ENCODE assay signal across 17 mouse cellular contexts in genomic region chr2:18816036-18816435, GRCm38 (mm10).
DNase-seq lines count a peak whose midpoint lies in the region; ATAC-seq lines count a peak whose summit lies in the region.
"Had no signal": no experiment of that assay in that cellular context is flagged by ENCODE, and none has a peak within 500 bp of the region (broad histone marks: within the 10 kb centered on the region; RNA-seq: fewer than 3 reads in every experiment).

No protein-coding gene starts in this region.

- ATAC-seq in common myeloid progenitor, adult 5-6 weeks (replicated peaks; ENCODE audit: low read depth, poor library complexity, severe bottlenecking): peak; percentile 80
- ATAC-seq in neutrophil, adult 5-6 weeks (ENCODE audit: extremely low read depth, insufficient number of reproducible peaks, low FRiP score, poor library complexity, severe bottlenecking): peak; percentile 73; the same call in 1 of the 2 replicates
- ATAC-seq: CD4-positive, CD25-positive, alpha-beta regulatory T cell, adult 4 months; forebrain, postnatal 0 days; hindbrain, postnatal 0 days; intestine, embryonic 16.5 days; midbrain, embryonic 13.5 days had no signal

- DNase-seq in cerebellum, postnatal 10 days: peak; percentile 46 to 64
- DNase-seq in cerebellum, postnatal 36 days: no peak
- peak; percentile 28 for DNase-seq in 416B (ENCODE audit: low read depth)
- DNase-seq in ovary, postnatal 10 days (ENCODE audit: low spot score): no peak
- no peak for DNase-seq in thymus, postnatal 25 days
- DNase-seq: adrenal gland, postnatal 25 days; forebrain, postnatal 0 days; heart, postnatal 10 days; kidney, adult 8-10 months; right cerebral cortex, postnatal 25 days; thymus, adult 2 months had no signal

Comparison
In these comparisons a context has a peak if more than half of its experiments do, and no peak if none do; other contexts are left out.
1. DNase-seq: peak in cerebellum, postnatal 10 days (2 of 2) and 416B (single experiment); none in cerebellum, postnatal 36 days (0 of 2), ovary, postnatal 10 days (single experiment) and thymus, postnatal 25 days (single experiment).